Mouse (Mus musculus): ENCODE data around the gene Tprgl. TPM values are rescaled to one million over a fixed set of nuclear protein-coding genes. Genes with fewer than 3 reads are reported as not detected.

Gene Tprgl
- polyA plus RNA-seq, 1 experiment = 272 TPM

- 13% methylated on average over 13 of the region's 13 CpGs for WGBS
- H3K27ac ChIP-seq (ENCODE audit: insufficient read depth, low read length) = no peak overlapping the region
- peak; percentile 35 to 45 for DNase-seq
- peak overlapping the region; percentile 15 for H3K4me3 ChIP-seq (replicated peaks; ENCODE audit: insufficient read depth, low read depth, low read length)
- H3K4me1 ChIP-seq (ENCODE audit: control insufficient read depth, insufficient read depth, low read length) = peaks cover 11% of the 10 kb centered on the region
- H3K27me3 ChIP-seq (ENCODE audit: control insufficient read depth, insufficient read depth, low read length) = peaks cover 2% of the 10 kb centered on the region; the same call in 1 of the 2 replicates
- TF ChIP-seq CTCF (IDR thresholded peaks at IDR 0.05; ENCODE audit: borderline replicate concordance, insufficient read depth, low read depth, low read length) (no peak), POLR2A (IDR thresholded peaks at IDR 0.05; ENCODE audit: borderline replicate concordance, insufficient read depth, low read length) (no peak)
These were observed 11.6 kb upstream of the Tprgl start for GRCm38 (mm10) chr4:154171931-154172604.

- DNase-seq = no peak
- Histone ChIP-seq H3K27ac (ENCODE audit: insufficient read depth, low read length) (no peak overlapping the region), H3K4me1 (ENCODE audit: control insufficient read depth, insufficient read depth, low read length) (peaks cover 11% of the 10 kb centered on the region), H3K27me3 (ENCODE audit: control insufficient read depth, insufficient read depth, low read length) (peaks cover 2% of the 10 kb centered on the region; the same call in 1 of the 2 replicates), H3K4me3 (replicated peaks; ENCODE audit: insufficient read depth, low read depth, low read length) (peak overlapping the region; percentile 15)
- TF ChIP-seq POLR2A (IDR thresholded peaks at IDR 0.05; ENCODE audit: borderline replicate concordance, insufficient read depth, low read length) (no peak), CTCF (IDR thresholded peaks at IDR 0.05; ENCODE audit: borderline replicate concordance, insufficient read depth, low read depth, low read length) (no peak)
- 4% methylated on average over 37 of the region's 37 CpGs for WGBS
These were observed 10.9 kb upstream of the Tprgl start for GRCm38 (mm10) chr4:154171151-154171930.

- WGBS = under 1% methylated on average over 61 of the region's 61 CpGs
- TF ChIP-seq CTCF (IDR thresholded peaks at IDR 0.05; ENCODE audit: borderline replicate concordance, insufficient read depth, low read depth, low read length) (no peak), POLR2A (IDR thresholded peaks at IDR 0.05; ENCODE audit: borderline replicate concordance, insufficient read depth, low read length) (no peak)
- peaks cover 14% of the 10 kb centered on the region for H3K4me1 ChIP-seq (ENCODE audit: control insufficient read depth, insufficient read depth, low read length)
- peaks cover 2% of the 10 kb centered on the region; the same call in 1 of the 2 replicates for H3K27me3 ChIP-seq (ENCODE audit: control insufficient read depth, insufficient read depth, low read length)
- DNase-seq = no peak
- H3K27ac ChIP-seq (ENCODE audit: insufficient read depth, low read length) = no peak within 1 kb of the TSS
- peak within 1 kb of the TSS; percentile 0 for H3K4me3 ChIP-seq (replicated peaks; ENCODE audit: insufficient read depth, low read depth, low read length)
These were observed 10.2 kb upstream of the Tprgl start, which contains the start of gene Megf6 for GRCm38 (mm10) chr4:154170506-154171150. Gene Megf6 (plus strand): TSS chr4:154170730.

- 6% methylated on average over 15 of the region's 15 CpGs for WGBS
- peaks cover 2% of the 10 kb centered on the region; the same call in 1 of the 2 replicates for H3K27me3 ChIP-seq (ENCODE audit: control insufficient read depth, insufficient read depth, low read length)
- no peak overlapping the region for H3K4me3 ChIP-seq (replicated peaks; ENCODE audit: insufficient read depth, low read depth, low read length)
These were observed 9.6 kb upstream of the Tprgl start for GRCm38 (mm10) chr4:154170021-154170420.

GRCm38 (mm10) chr4:154167053-154167452 lies 6.6 kb upstream of the Tprgl start:
- H3K4me3 ChIP-seq (replicated peaks; ENCODE audit: insufficient read depth, low read depth, low read length) = no peak overlapping the region
- DNase-seq = no peak
- peaks cover 2% of the 10 kb centered on the region; the same call in 1 of the 2 replicates for H3K27me3 ChIP-seq (ENCODE audit: control insufficient read depth, insufficient read depth, low read length)
- no peak for TF ChIP-seq POLR2A (IDR thresholded peaks at IDR 0.05; ENCODE audit: borderline replicate concordance, insufficient read depth, low read length)
- peak; percentile 48; the same call in 1 of the 2 replicates for TF ChIP-seq CTCF (IDR thresholded peaks at IDR 0.05; ENCODE audit: borderline replicate concordance, insufficient read depth, low read depth, low read length)
- no peak overlapping the region for H3K27ac ChIP-seq (ENCODE audit: insufficient read depth, low read length)
- peaks cover 17% of the 10 kb centered on the region for H3K4me1 ChIP-seq (ENCODE audit: control insufficient read depth, insufficient read depth, low read length)
- WGBS = 54% methylated on average over 5 of the region's 5 CpGs

More at GRCm38 (mm10) chr4:154170021-154170420, 9.6 kb upstream of the Tprgl start:
- no peak for DNase-seq
- Histone ChIP-seq H3K27ac (ENCODE audit: insufficient read depth, low read length) (no peak overlapping the region), H3K4me1 (ENCODE audit: control insufficient read depth, insufficient read depth, low read length) (peaks cover 18% of the 10 kb centered on the region)
- TF ChIP-seq POLR2A (IDR thresholded peaks at IDR 0.05; ENCODE audit: borderline replicate concordance, insufficient read depth, low read length) = no peak
- TF ChIP-seq CTCF (IDR thresholded peaks at IDR 0.05; ENCODE audit: borderline replicate concordance, insufficient read depth, low read depth, low read length) = no peak

GRCm38 (mm10) chr4:154163296-154163695 lies 2.8 kb upstream of the Tprgl start:
- H3K4me3 ChIP-seq (replicated peaks; ENCODE audit: insufficient read depth, low read depth, low read length) = no peak overlapping the region
- TF ChIP-seq POLR2A (IDR thresholded peaks at IDR 0.05; ENCODE audit: borderline replicate concordance, insufficient read depth, low read length) (no peak), CTCF (IDR thresholded peaks at IDR 0.05; ENCODE audit: borderline replicate concordance, insufficient read depth, low read depth, low read length) (peak; percentile 92)
- DNase-seq = peak; percentile 69 to 82
- H3K4me1 ChIP-seq (ENCODE audit: control insufficient read depth, insufficient read depth, low read length) = peaks cover 23% of the 10 kb centered on the region
- H3K27me3 ChIP-seq (ENCODE audit: control insufficient read depth, insufficient read depth, low read length) = no peaks in the 10 kb centered on the region
- WGBS = 12% methylated on average over 7 of the region's 7 CpGs
- no peak overlapping the region for H3K27ac ChIP-seq (ENCODE audit: insufficient read depth, low read length)

- no peak for TF ChIP-seq CTCF (IDR thresholded peaks at IDR 0.05; ENCODE audit: borderline replicate concordance, insufficient read depth, low read depth, low read length)
- no peak for TF ChIP-seq POLR2A (IDR thresholded peaks at IDR 0.05; ENCODE audit: borderline replicate concordance, insufficient read depth, low read length)
- Histone ChIP-seq H3K4me3 (replicated peaks; ENCODE audit: insufficient read depth, low read depth, low read length) (peak overlapping the region; percentile 79), H3K4me1 (ENCODE audit: control insufficient read depth, insufficient read depth, low read length) (peaks cover 29% of the 10 kb centered on the region), H3K27me3 (ENCODE audit: control insufficient read depth, insufficient read depth, low read length) (no peaks in the 10 kb centered on the region), H3K27ac (ENCODE audit: insufficient read depth, low read length) (peak overlapping the region; percentile 60; the same call in 1 of the 2 replicates)
- 1% methylated on average over 47 of the region's 47 CpGs for WGBS
- DNase-seq = peak; percentile 51 to 53
These were observed 417 bp downstream of the Tprgl start for GRCm38 (mm10) chr4:154159961-154160537.
